Mouse (Mus musculus): Measurements from ENCODE around the gene Nfix. TPM values are rescaled to one million over a fixed set of nuclear protein-coding genes. Genes with fewer than 3 reads are reported as not detected.

Gene Nfix
- polyA plus RNA-seq, 1 experiment = 18.2 TPM

DNA sequence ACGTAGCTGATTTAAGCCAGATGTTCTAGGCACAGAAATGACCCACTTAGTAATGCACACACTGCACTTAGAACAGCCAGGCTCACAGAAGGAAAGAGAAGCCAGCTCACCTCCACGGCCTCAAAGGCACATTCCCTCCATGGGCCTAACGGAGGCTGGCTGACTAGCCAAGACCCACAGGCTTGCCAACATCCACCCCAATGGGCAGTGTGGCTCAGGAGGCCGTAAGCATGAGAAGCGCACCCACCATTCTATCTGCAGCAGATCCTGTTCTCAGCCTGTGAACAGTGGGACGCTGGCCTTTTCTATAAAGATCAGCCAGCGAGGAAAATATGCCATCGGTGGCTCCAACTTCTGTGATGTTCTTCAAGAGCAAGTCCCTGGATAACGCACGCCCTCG lies 83.4 kb downstream of the Nfix start:
- DNase-seq = no peak
- no peak overlapping the region for H3K4me3 ChIP-seq (ENCODE audit: control insufficient read depth, insufficient read depth, low read length)
- no peaks in the 10 kb centered on the region for H3K36me3 ChIP-seq (ENCODE audit: control insufficient read depth, insufficient read depth, low read length)
- H3K4me1 ChIP-seq (replicated peaks; ENCODE audit: control insufficient read depth, insufficient read depth, low read length) = no peaks in the 10 kb centered on the region
- TF ChIP-seq CTCF (IDR thresholded peaks at IDR 0.05; ENCODE audit: borderline replicate concordance, control insufficient read depth, extremely low read depth, insufficient read depth, low read length, poor library complexity) (no peak), POLR2A (IDR thresholded peaks at IDR 0.05; ENCODE audit: control insufficient read depth, extremely low read depth, insufficient read depth, low read length, poor library complexity) (no peak)
- WGBS = 95% methylated on average over 11 of the region's 11 CpGs
- H3K27me3 ChIP-seq (ENCODE audit: control insufficient read depth, insufficient read depth, low read length) = no peaks in the 10 kb centered on the region
- no peak overlapping the region for H3K27ac ChIP-seq (ENCODE audit: control insufficient read depth, insufficient read depth, low read length)

DNA sequence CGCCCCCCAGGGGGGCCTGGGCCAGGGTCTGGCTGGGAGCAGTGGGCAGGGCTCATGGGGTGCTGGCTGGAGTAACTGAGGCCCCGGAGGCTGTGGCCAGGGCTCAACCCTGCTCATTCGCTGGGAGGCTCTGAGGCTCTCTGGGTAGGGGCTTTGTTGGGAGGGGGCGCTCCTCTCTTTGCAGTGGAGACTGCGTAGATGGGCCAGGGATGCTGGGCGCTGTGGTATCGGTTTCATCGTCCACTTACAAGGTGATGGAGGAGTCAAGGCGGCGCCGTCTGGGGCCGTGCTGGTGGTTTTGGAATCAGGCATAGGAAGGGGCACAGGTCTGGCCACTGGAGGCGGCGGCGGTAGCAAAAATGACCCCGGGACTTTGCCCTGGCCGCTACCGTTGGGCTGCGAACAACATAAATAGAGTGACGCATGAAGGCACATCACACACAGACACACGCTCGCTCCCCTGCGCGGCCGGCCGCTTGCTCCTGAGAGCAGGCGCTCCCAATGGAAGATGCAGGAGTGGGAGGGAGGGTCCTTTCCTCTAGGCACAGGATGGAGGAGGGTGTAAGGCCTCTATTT lies 84.2 kb downstream of the Nfix start:
- Histone ChIP-seq H3K27ac (ENCODE audit: control insufficient read depth, insufficient read depth, low read length) (no peak overlapping the region), H3K27me3 (ENCODE audit: control insufficient read depth, insufficient read depth, low read length) (no peaks in the 10 kb centered on the region), H3K36me3 (ENCODE audit: control insufficient read depth, insufficient read depth, low read length) (no peaks in the 10 kb centered on the region), H3K4me3 (ENCODE audit: control insufficient read depth, insufficient read depth, low read length) (no peak overlapping the region), H3K4me1 (replicated peaks; ENCODE audit: control insufficient read depth, insufficient read depth, low read length) (no peaks in the 10 kb centered on the region)
- 95% methylated on average over 27 of the region's 27 CpGs for WGBS
- TF ChIP-seq POLR2A (IDR thresholded peaks at IDR 0.05; ENCODE audit: control insufficient read depth, extremely low read depth, insufficient read depth, low read length, poor library complexity) (no peak), CTCF (IDR thresholded peaks at IDR 0.05; ENCODE audit: borderline replicate concordance, control insufficient read depth, extremely low read depth, insufficient read depth, low read length, poor library complexity) (no peak)
- no peak for DNase-seq

DNA sequence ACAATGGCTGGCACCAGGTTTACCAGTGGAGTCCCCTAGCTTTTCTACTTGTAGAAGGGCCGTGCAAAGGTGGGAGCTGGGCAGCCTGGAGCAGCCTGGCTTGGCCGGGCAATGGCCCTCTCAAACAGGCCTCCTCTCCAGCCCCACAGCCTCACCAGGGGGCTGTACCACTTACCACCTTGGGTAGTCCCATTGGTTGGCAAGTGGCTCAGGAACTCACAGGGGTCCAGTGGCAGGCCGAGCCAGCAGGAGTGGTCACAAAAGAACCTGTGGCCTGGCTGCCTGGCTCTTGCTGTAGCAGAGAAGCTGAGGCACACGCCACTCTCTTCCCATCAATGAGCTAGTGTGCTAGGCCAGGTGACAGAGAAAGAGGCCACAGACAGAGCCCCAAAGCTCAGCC lies 86.0 kb downstream of the Nfix start:
- Histone ChIP-seq H3K27ac (ENCODE audit: control insufficient read depth, insufficient read depth, low read length) (no peak overlapping the region), H3K27me3 (ENCODE audit: control insufficient read depth, insufficient read depth, low read length) (no peaks in the 10 kb centered on the region)
- no peak for TF ChIP-seq POLR2A (IDR thresholded peaks at IDR 0.05; ENCODE audit: control insufficient read depth, extremely low read depth, insufficient read depth, low read length, poor library complexity)
- no peak for TF ChIP-seq CTCF (IDR thresholded peaks at IDR 0.05; ENCODE audit: borderline replicate concordance, control insufficient read depth, extremely low read depth, insufficient read depth, low read length, poor library complexity)

DNA sequence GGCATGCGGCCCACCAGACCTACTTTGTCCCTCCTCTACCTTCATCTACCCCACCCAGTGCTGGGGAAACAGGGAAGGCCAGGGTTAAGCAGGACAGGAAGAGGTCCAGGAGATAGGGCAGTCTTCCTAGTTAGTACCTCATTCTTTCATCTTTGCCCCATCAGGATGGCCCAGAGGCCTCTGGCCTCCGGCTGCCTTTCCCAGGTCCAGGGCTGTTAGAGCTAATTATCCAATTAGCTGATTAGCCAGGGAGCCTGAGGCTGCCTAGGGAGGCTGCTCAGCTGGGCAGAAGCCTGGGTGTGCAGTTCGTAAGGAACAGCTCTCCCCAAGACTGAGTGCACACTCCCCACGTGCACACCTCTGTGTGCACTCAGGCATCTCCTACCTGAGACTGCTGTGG lies 86.8 kb downstream of the Nfix start:
- no peaks in the 10 kb centered on the region for H3K27me3 ChIP-seq (ENCODE audit: control insufficient read depth, insufficient read depth, low read length)
- no peak overlapping the region for H3K27ac ChIP-seq (ENCODE audit: control insufficient read depth, insufficient read depth, low read length)
- H3K4me3 ChIP-seq (ENCODE audit: control insufficient read depth, insufficient read depth, low read length) = no peak overlapping the region
- 94% methylated on average over 4 of the region's 4 CpGs for WGBS
- H3K36me3 ChIP-seq (ENCODE audit: control insufficient read depth, insufficient read depth, low read length) = no peaks in the 10 kb centered on the region
- DNase-seq = no peak
- no peaks in the 10 kb centered on the region for H3K4me1 ChIP-seq (replicated peaks; ENCODE audit: control insufficient read depth, insufficient read depth, low read length)
- TF ChIP-seq POLR2A (IDR thresholded peaks at IDR 0.05; ENCODE audit: control insufficient read depth, extremely low read depth, insufficient read depth, low read length, poor library complexity) (no peak), CTCF (IDR thresholded peaks at IDR 0.05; ENCODE audit: borderline replicate concordance, control insufficient read depth, extremely low read depth, insufficient read depth, low read length, poor library complexity) (no peak)

More for the DNA sequence above, 86.0 kb downstream of the Nfix start:
- H3K4me3 ChIP-seq (ENCODE audit: control insufficient read depth, insufficient read depth, low read length) = no peak overlapping the region
- 96% methylated on average over 4 of the region's 4 CpGs for WGBS
- DNase-seq = no peak
- H3K36me3 ChIP-seq (ENCODE audit: control insufficient read depth, insufficient read depth, low read length) = no peaks in the 10 kb centered on the region
- no peaks in the 10 kb centered on the region for H3K4me1 ChIP-seq (replicated peaks; ENCODE audit: control insufficient read depth, insufficient read depth, low read length)

DNA sequence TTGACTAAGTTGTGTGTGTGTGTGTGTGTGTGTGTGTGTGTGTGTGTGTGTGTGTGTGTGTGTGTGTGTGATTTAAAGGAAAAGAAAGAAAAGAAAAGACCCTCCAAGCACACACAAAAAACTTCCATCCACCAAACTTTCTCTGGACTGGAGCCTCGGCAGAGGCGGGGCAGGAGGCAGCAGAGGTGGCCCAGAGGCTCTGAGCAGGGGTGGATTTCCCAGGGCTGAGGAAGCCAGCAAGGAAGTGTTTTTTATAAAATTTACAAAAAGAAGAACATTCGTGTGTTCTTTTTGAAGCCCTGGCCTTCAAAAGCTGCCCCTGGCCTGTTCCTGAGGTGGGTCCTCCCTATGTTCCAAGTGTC lies 87.4 kb downstream of the Nfix start:
- TF ChIP-seq CTCF (IDR thresholded peaks at IDR 0.05; ENCODE audit: borderline replicate concordance, control insufficient read depth, extremely low read depth, insufficient read depth, low read length, poor library complexity) (no peak), POLR2A (IDR thresholded peaks at IDR 0.05; ENCODE audit: control insufficient read depth, extremely low read depth, insufficient read depth, low read length, poor library complexity) (no peak)
- 58% methylated on average over 3 of the region's 3 CpGs for WGBS
- no peak overlapping the region for H3K27ac ChIP-seq (ENCODE audit: control insufficient read depth, insufficient read depth, low read length)
- H3K27me3 ChIP-seq (ENCODE audit: control insufficient read depth, insufficient read depth, low read length) = peaks cover 2% of the 10 kb centered on the region; the same call in 1 of the 2 replicates
- DNase-seq = no peak
- peaks cover 1% of the 10 kb centered on the region; the same call in 1 of the 2 replicates for H3K4me1 ChIP-seq (replicated peaks; ENCODE audit: control insufficient read depth, insufficient read depth, low read length)
- no peaks in the 10 kb centered on the region for H3K36me3 ChIP-seq (ENCODE audit: control insufficient read depth, insufficient read depth, low read length)
- H3K4me3 ChIP-seq (ENCODE audit: control insufficient read depth, insufficient read depth, low read length) = no peak overlapping the region

DNA sequence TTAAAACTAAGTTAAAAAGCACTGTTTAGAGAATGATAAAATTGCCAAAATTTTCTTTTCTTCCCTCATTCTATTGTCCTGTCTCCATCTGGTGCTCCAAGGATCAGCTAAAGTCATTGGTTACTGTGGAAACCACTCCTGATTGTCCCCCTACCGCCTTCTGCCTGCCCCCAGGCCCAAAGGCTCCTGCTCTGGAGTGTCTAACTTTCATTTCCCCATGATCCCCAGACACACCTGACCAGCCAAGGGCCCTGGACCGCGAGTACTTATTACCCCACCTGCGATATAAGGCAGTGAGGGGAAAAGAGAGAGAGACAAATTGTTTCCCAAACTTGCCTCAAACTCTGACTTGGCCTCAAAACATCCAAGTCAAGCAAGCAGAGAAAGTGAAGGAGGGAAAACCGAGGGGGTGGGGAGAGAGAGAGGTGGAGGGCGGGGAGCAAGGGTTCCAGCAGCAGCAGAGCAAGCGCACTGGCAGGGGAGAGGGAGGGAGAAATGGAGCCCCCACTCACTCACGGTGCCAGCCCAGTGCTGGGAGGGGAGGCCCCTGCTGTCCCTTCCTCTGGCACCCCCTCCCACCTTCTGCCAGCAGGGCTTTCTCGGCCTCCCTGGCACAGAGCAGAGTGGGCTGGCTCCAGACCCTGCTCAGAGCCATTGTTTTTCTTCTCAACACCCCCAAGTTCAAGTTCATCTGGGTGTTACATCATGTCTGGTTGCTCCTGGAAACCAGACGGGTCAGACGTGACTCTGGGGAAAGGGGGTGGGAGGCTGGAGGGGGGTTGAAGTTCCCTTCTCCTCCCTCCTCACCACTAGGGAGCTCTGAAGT lies 88.0 kb downstream of the Nfix start:
- no peaks in the 10 kb centered on the region for H3K36me3 ChIP-seq (ENCODE audit: control insufficient read depth, insufficient read depth, low read length)
- no peak for TF ChIP-seq CTCF (IDR thresholded peaks at IDR 0.05; ENCODE audit: borderline replicate concordance, control insufficient read depth, extremely low read depth, insufficient read depth, low read length, poor library complexity)
- no peak for TF ChIP-seq POLR2A (IDR thresholded peaks at IDR 0.05; ENCODE audit: control insufficient read depth, extremely low read depth, insufficient read depth, low read length, poor library complexity)
- peaks cover 7% of the 10 kb centered on the region for H3K4me1 ChIP-seq (replicated peaks; ENCODE audit: control insufficient read depth, insufficient read depth, low read length)
- peaks cover 5% of the 10 kb centered on the region; the same call in 1 of the 2 replicates for H3K27me3 ChIP-seq (ENCODE audit: control insufficient read depth, insufficient read depth, low read length)
- no peak overlapping the region for H3K4me3 ChIP-seq (ENCODE audit: control insufficient read depth, insufficient read depth, low read length)
- no peak overlapping the region for H3K27ac ChIP-seq (ENCODE audit: control insufficient read depth, insufficient read depth, low read length)
- DNase-seq = no peak
- WGBS = 77% methylated on average over 11 of the region's 11 CpGs

Data from thymus, adult 2 months (tissue).